Mouse (Mus musculus): ENCODE data around the gene Ttc9b. TPM values are rescaled to one million over a fixed set of nuclear protein-coding genes. Genes with fewer than 3 reads are reported as not detected.
"Not testable (repeated sequence)": the region's sequence is repeated elsewhere in the genome, so short reads cannot be mapped to it uniquely, and the experiment has no call there.

Ttc9b gene
- polyA plus RNA-seq, 2 experiments: 0.21 to 0.24 TPM

GRCm38 (mm10) chr7:27627707-27628106 lies 26.0 kb upstream of the Ttc9b start:
- Histone ChIP-seq H3K4me1 (ENCODE audit: control insufficient read depth, insufficient read depth, low read length) (no peaks in the 10 kb centered on the region), H3K27ac (replicated peaks; ENCODE audit: low read depth, low read length) (no peak overlapping the region), H3K4me3 (replicated peaks; ENCODE audit: low read length) (no peak overlapping the region), H3K36me3 (ENCODE audit: control insufficient read depth, insufficient read depth, low read length) (peaks cover 91% of the 10 kb centered on the region), H3K9me3 (ENCODE audit: control insufficient read depth, low read length) (no peaks in the 10 kb centered on the region), H3K4me2 (replicated peaks; ENCODE audit: low read depth, low read length, severe bottlenecking) (no peak overlapping the region), H3K9ac (ENCODE audit: low read depth, low read length, severe bottlenecking) (no peak overlapping the region), H3K27me3 (ENCODE audit: control insufficient read depth, insufficient read depth, low read length) (no peaks in the 10 kb centered on the region)
- no peak for TF ChIP-seq POLR2A (IDR thresholded peaks at IDR 0.05; ENCODE audit: borderline replicate concordance, extremely low read depth, insufficient read depth, insufficient read length)
- ATAC-seq (ENCODE audit: low FRiP score, low read depth) (no peak), DNase-seq (ENCODE audit: low spot score) (no peak)
- WGBS: 95% methylated on average over 7 of the region's 7 CpGs

GRCm38 (mm10) chr7:27628190-27628589 lies 25.5 kb upstream of the Ttc9b start:
- Histone ChIP-seq H3K9ac (ENCODE audit: low read depth, low read length, severe bottlenecking) (no peak overlapping the region), H3K9me3 (ENCODE audit: control insufficient read depth, low read length) (no peaks in the 10 kb centered on the region), H3K27me3 (ENCODE audit: control insufficient read depth, insufficient read depth, low read length) (no peaks in the 10 kb centered on the region), H3K4me3 (replicated peaks; ENCODE audit: low read length) (no peak overlapping the region), H3K4me2 (replicated peaks; ENCODE audit: low read depth, low read length, severe bottlenecking) (no peak overlapping the region), H3K4me1 (ENCODE audit: control insufficient read depth, insufficient read depth, low read length) (no peaks in the 10 kb centered on the region), H3K27ac (replicated peaks; ENCODE audit: low read depth, low read length) (no peak overlapping the region), H3K36me3 (ENCODE audit: control insufficient read depth, insufficient read depth, low read length) (peaks cover 91% of the 10 kb centered on the region)
- TF ChIP-seq POLR2A (IDR thresholded peaks at IDR 0.05; ENCODE audit: borderline replicate concordance, extremely low read depth, insufficient read depth, insufficient read length): no peak
- 96% methylated on average over 6 of the region's 6 CpGs for WGBS
- ATAC-seq (ENCODE audit: low FRiP score, low read depth): no peak
- DNase-seq (ENCODE audit: low spot score): no peak

DNA sequence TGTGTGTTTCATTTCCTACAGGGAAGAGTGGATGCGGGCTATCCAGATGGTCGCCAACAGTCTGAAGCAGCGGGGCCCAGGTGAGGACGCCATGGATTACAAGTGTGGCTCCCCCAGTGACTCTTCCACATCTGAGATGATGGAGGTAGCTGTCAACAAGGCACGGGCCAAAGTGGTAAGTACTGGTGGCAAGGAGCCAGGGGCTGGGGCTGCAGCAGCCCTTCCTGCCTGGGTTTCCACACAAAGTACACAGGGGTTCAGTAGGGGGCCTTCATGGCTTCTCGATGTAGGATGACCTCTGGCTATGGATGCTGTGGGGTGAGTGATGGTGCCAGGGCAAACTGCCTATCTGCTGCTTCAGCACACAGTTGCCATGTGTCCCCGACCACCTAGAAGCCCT lies 24.9 kb upstream of the Ttc9b start:
- H3K4me3 ChIP-seq (replicated peaks; ENCODE audit: low read length); H3K4me2 ChIP-seq (replicated peaks; ENCODE audit: low read depth, low read length, severe bottlenecking); H3K9me3 ChIP-seq (ENCODE audit: control insufficient read depth, low read length); H3K9ac ChIP-seq (ENCODE audit: low read depth, low read length, severe bottlenecking); H3K27ac ChIP-seq (replicated peaks; ENCODE audit: low read depth, low read length); DNase-seq (ENCODE audit: low spot score); H3K27me3 ChIP-seq (ENCODE audit: control insufficient read depth, insufficient read depth, low read length); H3K4me1 ChIP-seq (ENCODE audit: control insufficient read depth, insufficient read depth, low read length); ATAC-seq (ENCODE audit: low FRiP score, low read depth): not testable (repeated sequence)
- peaks cover 89% of the 10 kb centered on the region for H3K36me3 ChIP-seq (ENCODE audit: control insufficient read depth, insufficient read depth, low read length)
- 93% methylated on average over 7 of the region's 7 CpGs for WGBS

- Histone ChIP-seq H3K36me3 (ENCODE audit: control insufficient read depth, insufficient read depth, low read length) (peaks cover 86% of the 10 kb centered on the region), H3K4me1 (ENCODE audit: control insufficient read depth, insufficient read depth, low read length) (no peaks in the 10 kb centered on the region), H3K9ac (ENCODE audit: low read depth, low read length, severe bottlenecking) (no peak overlapping the region), H3K27ac (replicated peaks; ENCODE audit: low read depth, low read length) (no peak overlapping the region), H3K4me2 (replicated peaks; ENCODE audit: low read depth, low read length, severe bottlenecking) (no peak overlapping the region), H3K27me3 (ENCODE audit: control insufficient read depth, insufficient read depth, low read length) (no peaks in the 10 kb centered on the region), H3K4me3 (replicated peaks; ENCODE audit: low read length) (no peak overlapping the region), H3K9me3 (ENCODE audit: control insufficient read depth, low read length) (no peaks in the 10 kb centered on the region)
- ATAC-seq (ENCODE audit: low FRiP score, low read depth): no peak
- 93% methylated on average over 4 of the region's 4 CpGs for WGBS
- DNase-seq (ENCODE audit: low spot score): no peak
- TF ChIP-seq POLR2A (IDR thresholded peaks at IDR 0.05; ENCODE audit: borderline replicate concordance, extremely low read depth, insufficient read depth, insufficient read length): no peak
These were observed 22.3 kb upstream of the Ttc9b start for GRCm38 (mm10) chr7:27631439-27631838.

DNA sequence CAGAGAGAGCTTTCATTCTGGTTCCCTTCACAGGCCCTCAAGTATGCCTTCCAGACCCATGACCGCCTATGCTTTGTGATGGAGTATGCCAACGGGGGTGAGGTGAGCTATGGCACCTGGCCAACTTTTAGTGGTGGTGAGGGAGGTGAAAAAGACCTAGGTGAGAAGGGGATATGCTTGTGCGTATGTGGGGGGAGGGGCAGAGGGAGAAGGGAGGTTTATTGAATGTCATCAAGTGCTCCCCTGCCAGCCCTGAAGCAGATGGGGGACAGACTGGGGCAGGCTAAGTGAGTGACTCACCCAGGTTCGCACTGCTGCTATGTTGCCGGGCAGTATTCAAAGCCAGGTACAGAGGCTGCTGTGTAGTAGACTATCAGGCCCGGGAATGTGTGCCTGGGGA lies 20.5 kb upstream of the Ttc9b start:
- Histone ChIP-seq H3K4me2 (replicated peaks; ENCODE audit: low read depth, low read length, severe bottlenecking) (no peak overlapping the region), H3K4me1 (ENCODE audit: control insufficient read depth, insufficient read depth, low read length) (no peaks in the 10 kb centered on the region), H3K9ac (ENCODE audit: low read depth, low read length, severe bottlenecking) (no peak overlapping the region), H3K27me3 (ENCODE audit: control insufficient read depth, insufficient read depth, low read length) (no peaks in the 10 kb centered on the region), H3K36me3 (ENCODE audit: control insufficient read depth, insufficient read depth, low read length) (peaks cover 86% of the 10 kb centered on the region), H3K27ac (replicated peaks; ENCODE audit: low read depth, low read length) (no peak overlapping the region), H3K9me3 (ENCODE audit: control insufficient read depth, low read length) (no peaks in the 10 kb centered on the region), H3K4me3 (replicated peaks; ENCODE audit: low read length) (no peak overlapping the region)
- ATAC-seq (ENCODE audit: low FRiP score, low read depth) (no peak), DNase-seq (ENCODE audit: low spot score) (no peak)
- no peak for TF ChIP-seq POLR2A (IDR thresholded peaks at IDR 0.05; ENCODE audit: borderline replicate concordance, extremely low read depth, insufficient read depth, insufficient read length)
- WGBS: 92% methylated on average over 6 of the region's 6 CpGs

DNA sequence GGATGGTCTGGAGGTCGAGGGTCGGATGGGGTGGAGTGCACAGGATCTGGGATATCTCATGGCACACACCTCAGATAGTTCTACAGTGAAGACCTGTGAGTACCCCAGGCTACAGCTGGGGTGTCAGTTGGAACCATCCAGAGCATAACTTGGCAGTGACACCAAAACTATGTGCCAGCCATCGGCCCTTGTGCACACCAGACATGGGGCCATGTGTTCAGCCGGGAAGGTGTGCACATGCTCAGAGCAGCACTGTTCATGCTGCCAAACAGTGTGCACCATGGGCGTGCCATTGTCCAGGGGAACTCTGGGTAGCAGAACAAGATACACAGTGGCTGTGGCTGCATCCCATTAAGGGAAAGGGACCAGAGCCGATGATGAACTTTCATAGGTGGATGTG lies 19.0 kb upstream of the Ttc9b start:
- 96% methylated on average over 6 of the region's 6 CpGs for WGBS
- H3K36me3 ChIP-seq (ENCODE audit: control insufficient read depth, insufficient read depth, low read length): peaks cover 75% of the 10 kb centered on the region

GRCm38 (mm10) chr7:27635094-27635493 lies 18.6 kb upstream of the Ttc9b start:
- H3K4me3 ChIP-seq (replicated peaks; ENCODE audit: low read length); H3K4me1 ChIP-seq (ENCODE audit: control insufficient read depth, insufficient read depth, low read length); H3K27me3 ChIP-seq (ENCODE audit: control insufficient read depth, insufficient read depth, low read length); H3K9me3 ChIP-seq (ENCODE audit: control insufficient read depth, low read length); H3K4me2 ChIP-seq (replicated peaks; ENCODE audit: low read depth, low read length, severe bottlenecking); ATAC-seq (ENCODE audit: low FRiP score, low read depth); H3K9ac ChIP-seq (ENCODE audit: low read depth, low read length, severe bottlenecking); H3K27ac ChIP-seq (replicated peaks; ENCODE audit: low read depth, low read length); DNase-seq (ENCODE audit: low spot score): not testable (repeated sequence)
- H3K36me3 ChIP-seq (ENCODE audit: control insufficient read depth, insufficient read depth, low read length): peaks cover 73% of the 10 kb centered on the region
- 97% methylated on average over 2 of the region's 2 CpGs for WGBS

More for the DNA sequence above, 19.0 kb upstream of the Ttc9b start:
- Histone ChIP-seq H3K4me1 (ENCODE audit: control insufficient read depth, insufficient read depth, low read length) (no peaks in the 10 kb centered on the region), H3K9me3 (ENCODE audit: control insufficient read depth, low read length) (no peaks in the 10 kb centered on the region), H3K27ac (replicated peaks; ENCODE audit: low read depth, low read length) (no peak overlapping the region), H3K9ac (ENCODE audit: low read depth, low read length, severe bottlenecking) (no peak overlapping the region), H3K4me3 (replicated peaks; ENCODE audit: low read length) (no peak overlapping the region), H3K27me3 (ENCODE audit: control insufficient read depth, insufficient read depth, low read length) (no peaks in the 10 kb centered on the region), H3K4me2 (replicated peaks; ENCODE audit: low read depth, low read length, severe bottlenecking) (no peak overlapping the region)
- ATAC-seq (ENCODE audit: low FRiP score, low read depth) (no peak), DNase-seq (ENCODE audit: low spot score) (no peak)
- TF ChIP-seq POLR2A (IDR thresholded peaks at IDR 0.05; ENCODE audit: borderline replicate concordance, extremely low read depth, insufficient read depth, insufficient read length): no peak

All from limb, embryonic 14.5 days (tissue).